Mouse (Mus musculus): ENCODE results near the gene F2rl2. TPM values are rescaled to one million over a fixed set of nuclear protein-coding genes. Genes with fewer than 3 reads are reported as not detected.

F2rl2 gene
- polyA plus RNA-seq, 1 experiment from 2014 or later: 0.43 TPM

DNA sequence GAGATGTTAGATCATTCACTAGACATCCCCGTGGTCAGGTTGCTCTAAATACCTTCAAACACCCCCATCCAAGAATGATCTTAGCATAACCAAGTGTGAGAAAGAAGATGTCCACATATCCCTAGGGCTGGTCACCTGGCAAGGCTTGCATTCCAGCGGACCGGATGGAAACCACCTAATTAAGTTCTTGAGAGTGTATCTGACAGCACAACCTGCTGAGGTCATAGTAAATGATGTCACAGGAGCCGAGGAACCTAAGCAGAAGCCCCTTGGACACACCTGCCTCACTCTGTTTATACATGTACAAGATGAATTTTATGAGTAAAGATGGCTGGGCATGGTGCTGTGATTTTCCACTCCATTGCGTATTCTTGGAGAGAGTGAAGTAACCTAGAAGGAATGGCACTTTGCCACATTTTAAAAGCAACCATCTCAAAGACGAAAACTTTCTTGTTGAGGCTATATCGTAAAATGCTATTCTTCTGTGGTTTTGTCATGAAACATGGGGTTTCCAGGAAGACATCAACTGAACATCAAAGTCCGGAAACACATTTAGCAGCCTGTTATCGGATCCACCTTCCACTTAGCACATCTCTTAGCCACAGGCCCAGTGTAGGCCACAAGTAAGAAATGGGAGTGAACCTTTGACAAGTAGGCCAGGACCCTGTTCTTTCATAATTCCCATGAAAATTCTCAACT, 16.1 kb downstream of the F2rl2 start:
- Histone ChIP-seq H3K27ac (replicated peaks; ENCODE audit: low read depth, low read length) (no peak overlapping the region), H3K9ac (ENCODE audit: low read depth, low read length) (no peak overlapping the region), H3K4me1 (ENCODE audit: control insufficient read depth, insufficient read depth, low read length) (no peaks in the 10 kb centered on the region), H3K4me3 (ENCODE audit: low read depth, low read length) (no peak overlapping the region), H3K36me3 (ENCODE audit: control insufficient read depth, insufficient read depth, low read length) (peaks cover 1% of the 10 kb centered on the region; the same call in 1 of the 2 replicates), H3K4me2 (ENCODE audit: low read depth, low read length) (no peak overlapping the region), H3K27me3 (replicated peaks; ENCODE audit: control insufficient read depth, insufficient read depth, low read length) (no peaks in the 10 kb centered on the region), H3K9me3 (ENCODE audit: control insufficient read depth, low read length) (no peaks in the 10 kb centered on the region)
- DNase-seq (ENCODE audit: low spot score) (no peak), ATAC-seq (ENCODE audit: low read depth) (no peak)
- WGBS: 85% methylated on average over 9 of the region's 9 CpGs

DNA sequence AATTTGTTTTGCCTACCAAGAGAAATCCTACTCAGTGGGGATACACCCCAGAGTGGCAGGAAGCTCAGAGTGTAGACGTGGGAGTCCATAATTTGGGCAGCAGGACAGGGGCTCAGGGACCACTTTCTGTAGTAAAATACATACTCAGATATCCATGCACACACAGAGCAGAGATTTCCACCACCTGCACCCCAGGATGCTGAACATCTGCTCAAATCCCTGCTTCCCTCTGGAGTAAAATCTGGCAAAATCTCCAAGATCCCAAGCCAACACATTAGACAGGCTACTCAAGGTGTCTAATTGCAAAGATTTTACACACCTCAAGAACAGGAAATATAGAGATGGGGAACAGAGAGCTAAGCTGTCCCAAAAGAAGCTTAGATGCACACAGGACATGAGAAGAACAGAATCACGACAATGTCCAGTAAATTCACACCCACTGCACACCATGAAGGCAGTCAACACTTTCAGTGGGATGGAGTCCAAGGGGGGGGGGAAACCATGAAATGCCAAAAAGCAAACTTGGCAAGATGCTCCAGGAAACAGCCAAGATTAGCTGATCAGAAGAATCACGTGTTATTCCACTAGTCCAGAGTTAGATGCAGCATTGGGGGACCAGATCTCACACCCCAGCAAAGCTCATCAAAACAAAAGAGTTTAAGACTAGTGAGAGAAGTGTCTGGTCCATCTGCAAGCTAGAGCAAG, 17.8 kb downstream of the F2rl2 start:
- WGBS: 62% methylated on average over 3 of the region's 3 CpGs
- H3K9me3 ChIP-seq (ENCODE audit: control insufficient read depth, low read length): no peaks in the 10 kb centered on the region
- no peaks in the 10 kb centered on the region for H3K4me1 ChIP-seq (ENCODE audit: control insufficient read depth, insufficient read depth, low read length)
- no peak overlapping the region for H3K9ac ChIP-seq (ENCODE audit: low read depth, low read length)
- H3K36me3 ChIP-seq (ENCODE audit: control insufficient read depth, insufficient read depth, low read length): no peaks in the 10 kb centered on the region
- ATAC-seq (ENCODE audit: low read depth): peak; percentile 63
- H3K27ac ChIP-seq (replicated peaks; ENCODE audit: low read depth, low read length): no peak overlapping the region; the same call in 1 of the 2 replicates
- H3K27me3 ChIP-seq (replicated peaks; ENCODE audit: control insufficient read depth, insufficient read depth, low read length): no peaks in the 10 kb centered on the region
- H3K4me2 ChIP-seq (ENCODE audit: low read depth, low read length): no peak overlapping the region
- DNase-seq (ENCODE audit: low spot score): peak; percentile 44
- H3K4me3 ChIP-seq (ENCODE audit: low read depth, low read length): no peak overlapping the region

DNA sequence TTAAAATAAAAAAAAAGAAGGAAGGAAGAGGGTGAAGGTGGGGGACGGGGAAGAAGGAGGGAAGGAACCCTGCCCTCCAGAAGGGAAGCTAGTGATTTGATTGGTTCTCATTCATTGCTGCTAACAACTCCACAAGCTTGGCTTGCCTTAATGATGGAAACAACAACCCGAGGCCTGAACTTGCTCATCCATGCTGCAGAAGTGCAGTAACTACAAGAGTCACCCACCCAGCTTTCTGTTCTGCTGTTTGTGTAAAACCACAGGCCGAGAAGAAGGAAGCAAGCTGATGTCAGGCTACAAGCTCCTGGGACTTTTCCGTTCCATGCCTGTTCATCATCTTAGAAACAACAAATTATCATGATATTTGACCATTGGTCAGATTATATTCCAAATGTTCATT, 18.7 kb downstream of the F2rl2 start:
- ATAC-seq (ENCODE audit: low read depth): no peak
- 65% methylated on average over 4 of the region's 4 CpGs for whole genome bisulfite sequencing
- no peaks in the 10 kb centered on the region for H3K4me1 ChIP-seq (ENCODE audit: control insufficient read depth, insufficient read depth, low read length)

DNA sequence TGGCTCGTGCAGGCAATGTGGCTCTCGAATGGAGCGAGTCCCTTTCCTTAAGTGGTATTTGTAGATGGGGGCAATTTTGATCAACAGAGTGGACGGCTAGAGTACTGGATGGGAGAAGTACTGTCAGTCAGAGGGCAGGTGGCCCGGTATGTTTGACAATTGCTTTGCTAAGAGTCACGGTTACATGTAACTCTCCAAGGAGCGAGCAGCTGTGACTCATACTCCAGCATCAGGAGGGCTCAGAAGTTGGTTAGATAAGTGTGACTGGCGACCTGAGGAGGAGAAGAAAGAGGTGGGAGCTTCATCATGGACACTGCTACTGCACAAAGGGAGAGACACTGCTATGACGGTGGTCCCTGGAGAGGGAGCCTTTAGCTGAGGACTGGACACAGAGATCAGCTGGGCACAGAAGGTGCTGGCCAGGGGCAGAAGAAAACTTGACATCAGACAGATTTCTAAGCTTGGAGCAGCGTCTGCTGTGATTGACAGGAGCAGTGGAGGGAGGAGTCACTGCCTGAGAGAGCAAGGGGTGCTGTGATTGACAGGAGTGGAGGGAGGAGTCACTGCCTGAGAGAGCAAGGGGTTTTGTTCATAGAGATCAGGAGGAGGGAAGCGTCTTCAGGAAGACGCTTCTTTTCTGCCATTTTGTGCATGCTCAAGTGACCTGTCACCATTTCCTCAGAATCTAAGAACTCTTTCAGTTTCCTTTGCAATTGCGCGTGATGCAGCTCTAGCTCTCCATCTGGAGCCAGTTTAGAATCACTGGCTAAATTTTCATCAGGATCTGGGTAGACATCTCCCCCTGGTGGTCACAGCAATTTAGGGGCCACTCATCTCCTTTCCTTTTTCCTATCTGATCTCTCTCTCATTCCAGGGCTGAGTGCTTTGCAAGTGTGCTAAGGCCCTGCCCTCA, 22.9 kb downstream of the F2rl2 start:
- H3K27me3 ChIP-seq (replicated peaks; ENCODE audit: control insufficient read depth, insufficient read depth, low read length): no peaks in the 10 kb centered on the region
- H3K9me3 ChIP-seq (ENCODE audit: control insufficient read depth, low read length): no peaks in the 10 kb centered on the region
- H3K27ac ChIP-seq (replicated peaks; ENCODE audit: low read depth, low read length): no peak overlapping the region
- H3K4me2 ChIP-seq (ENCODE audit: low read depth, low read length): peak overlapping the region; percentile 25
- peak overlapping the region; percentile 7; the same call in 1 of the 2 replicates for H3K4me3 ChIP-seq (ENCODE audit: low read depth, low read length)
- peak; percentile 86 for DNase-seq (ENCODE audit: low spot score)
- ATAC-seq (ENCODE audit: low read depth): peak; percentile 72
- no peaks in the 10 kb centered on the region for H3K4me1 ChIP-seq (ENCODE audit: control insufficient read depth, insufficient read depth, low read length)
- 56% methylated on average over 14 of the region's 14 CpGs for WGBS
- no peak overlapping the region for H3K9ac ChIP-seq (ENCODE audit: low read depth, low read length)
- H3K36me3 ChIP-seq (ENCODE audit: control insufficient read depth, insufficient read depth, low read length): no peaks in the 10 kb centered on the region

More for the DNA sequence above, 18.7 kb downstream of the F2rl2 start:
- H3K9ac ChIP-seq (ENCODE audit: low read depth, low read length): no peak overlapping the region
- H3K36me3 ChIP-seq (ENCODE audit: control insufficient read depth, insufficient read depth, low read length): no peaks in the 10 kb centered on the region
- H3K9me3 ChIP-seq (ENCODE audit: control insufficient read depth, low read length): no peaks in the 10 kb centered on the region
- no peak overlapping the region for H3K4me2 ChIP-seq (ENCODE audit: low read depth, low read length)
- no peak overlapping the region for H3K4me3 ChIP-seq (ENCODE audit: low read depth, low read length)
- no peak overlapping the region for H3K27ac ChIP-seq (replicated peaks; ENCODE audit: low read depth, low read length)
- no peaks in the 10 kb centered on the region for H3K27me3 ChIP-seq (replicated peaks; ENCODE audit: control insufficient read depth, insufficient read depth, low read length)
- no peak for DNase-seq (ENCODE audit: low spot score)

DNA sequence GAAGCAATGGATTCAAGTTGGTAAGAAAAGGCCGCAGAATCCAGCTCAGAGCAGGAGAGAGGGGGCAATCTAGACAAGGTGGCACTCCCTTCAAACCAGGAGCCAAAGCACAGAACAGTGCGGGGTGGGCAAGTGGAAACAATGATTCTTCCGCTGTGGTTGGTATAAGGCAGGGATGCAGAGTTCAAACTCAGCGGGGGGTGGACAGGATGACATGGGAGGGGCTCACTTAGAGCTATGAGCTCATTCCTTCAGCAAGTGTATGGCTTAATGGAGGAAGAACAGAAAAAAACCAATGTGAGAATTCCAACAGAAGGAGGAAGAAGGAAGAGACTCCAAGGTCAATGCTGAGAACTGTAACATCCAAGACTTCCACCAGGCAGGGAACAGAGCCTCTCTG, 33.8 kb downstream of the F2rl2 start:
- no peak overlapping the region for H3K4me3 ChIP-seq (ENCODE audit: low read depth, low read length)
- no peak overlapping the region for H3K4me2 ChIP-seq (ENCODE audit: low read depth, low read length)
- 94% methylated on average over 4 of the region's 4 CpGs for WGBS
- no peaks in the 10 kb centered on the region for H3K27me3 ChIP-seq (replicated peaks; ENCODE audit: control insufficient read depth, insufficient read depth, low read length)
- H3K36me3 ChIP-seq (ENCODE audit: control insufficient read depth, insufficient read depth, low read length): peaks cover 13% of the 10 kb centered on the region; the same call in 1 of the 2 replicates
- ATAC-seq (ENCODE audit: low read depth) (no peak), DNase-seq (ENCODE audit: low spot score) (no peak)
- no peak overlapping the region for H3K9ac ChIP-seq (ENCODE audit: low read depth, low read length)
- H3K4me1 ChIP-seq (ENCODE audit: control insufficient read depth, insufficient read depth, low read length): no peaks in the 10 kb centered on the region
- H3K9me3 ChIP-seq (ENCODE audit: control insufficient read depth, low read length): no peaks in the 10 kb centered on the region
- no peak overlapping the region for H3K27ac ChIP-seq (replicated peaks; ENCODE audit: low read depth, low read length)

DNA sequence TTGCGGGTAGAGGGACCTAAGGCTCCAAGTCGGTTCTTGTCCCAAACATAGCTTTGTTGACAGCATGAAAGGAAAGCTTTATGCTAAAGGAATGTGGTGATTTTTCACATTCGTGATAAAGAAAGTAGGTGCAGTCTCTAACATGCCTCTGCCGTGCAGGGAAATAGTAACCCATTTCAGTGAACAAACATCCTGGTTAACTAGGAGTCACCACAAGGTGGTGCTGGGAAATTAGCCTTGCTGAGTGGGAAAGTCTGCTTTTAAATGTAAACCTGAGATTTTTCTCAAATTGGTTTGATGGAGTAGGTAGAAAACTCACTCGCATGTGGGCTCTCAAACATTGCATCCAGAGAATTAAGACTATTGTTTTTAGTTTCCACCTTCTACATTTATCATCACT, 43.0 kb downstream of the F2rl2 start:
- Histone ChIP-seq H3K36me3 (ENCODE audit: control insufficient read depth, insufficient read depth, low read length) (no peaks in the 10 kb centered on the region), H3K4me1 (ENCODE audit: control insufficient read depth, insufficient read depth, low read length) (peaks cover 24% of the 10 kb centered on the region), H3K27me3 (replicated peaks; ENCODE audit: control insufficient read depth, insufficient read depth, low read length) (no peaks in the 10 kb centered on the region), H3K27ac (replicated peaks; ENCODE audit: low read depth, low read length) (no peak overlapping the region), H3K4me3 (ENCODE audit: low read depth, low read length) (no peak overlapping the region), H3K9me3 (ENCODE audit: control insufficient read depth, low read length) (no peaks in the 10 kb centered on the region), H3K9ac (ENCODE audit: low read depth, low read length) (no peak overlapping the region), H3K4me2 (ENCODE audit: low read depth, low read length) (no peak overlapping the region)
- 56% methylated on average over 5 of the region's 5 CpGs for WGBS
- no peak for ATAC-seq (ENCODE audit: low read depth)
- DNase-seq (ENCODE audit: low spot score): peak; percentile 50

DNA sequence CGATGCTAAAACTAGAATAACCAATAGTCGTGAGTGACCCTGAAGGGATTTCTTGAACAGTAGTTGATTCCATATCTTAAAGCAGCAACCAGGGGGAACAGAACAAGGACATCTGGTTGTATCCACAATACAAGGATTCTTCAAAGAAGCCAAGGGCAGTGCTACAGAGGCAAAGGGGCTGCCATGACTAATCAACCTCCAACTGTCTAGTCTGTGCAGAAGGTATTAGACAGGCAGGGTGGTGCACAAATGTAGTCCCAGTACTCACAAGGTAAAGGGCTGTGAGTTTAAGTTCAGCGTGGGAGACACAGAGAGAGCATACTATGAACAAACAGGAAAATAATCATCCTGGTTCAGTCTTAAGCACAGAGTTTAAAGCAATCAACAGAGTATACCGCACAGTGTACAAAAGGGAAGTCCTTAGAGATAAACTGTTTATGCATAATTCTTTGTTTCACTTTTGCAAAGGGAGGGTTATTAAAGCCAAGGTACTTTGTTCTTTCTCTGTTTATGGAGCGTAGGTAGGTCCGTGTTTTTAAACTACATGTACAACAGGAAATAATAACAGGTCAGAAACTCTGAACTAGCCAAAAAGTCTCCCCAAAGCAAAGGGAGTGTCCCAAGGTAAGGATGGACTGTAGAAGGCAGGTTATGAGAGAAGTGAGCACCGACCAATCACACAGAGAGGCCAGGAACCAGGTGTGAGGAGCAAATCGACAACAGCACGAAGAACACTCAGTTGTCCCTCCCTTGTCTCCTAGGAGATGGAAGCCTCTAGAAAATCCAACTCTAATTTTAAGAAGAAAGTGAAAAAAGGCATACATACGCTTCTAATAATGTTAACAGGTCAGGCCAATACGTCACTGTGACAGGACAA, 45.4 kb downstream of the F2rl2 start:
- Histone ChIP-seq H3K4me1 (ENCODE audit: control insufficient read depth, insufficient read depth, low read length) (peaks cover 39% of the 10 kb centered on the region), H3K27me3 (replicated peaks; ENCODE audit: control insufficient read depth, insufficient read depth, low read length) (no peaks in the 10 kb centered on the region), H3K36me3 (ENCODE audit: control insufficient read depth, insufficient read depth, low read length) (no peaks in the 10 kb centered on the region), H3K9ac (ENCODE audit: low read depth, low read length) (no peak overlapping the region), H3K9me3 (ENCODE audit: control insufficient read depth, low read length) (no peaks in the 10 kb centered on the region), H3K4me3 (ENCODE audit: low read depth, low read length) (no peak overlapping the region), H3K27ac (replicated peaks; ENCODE audit: low read depth, low read length) (peak overlapping the region; percentile 82; the same call in 1 of the 2 replicates), H3K4me2 (ENCODE audit: low read depth, low read length) (no peak overlapping the region)
- WGBS: 86% methylated on average over 11 of the region's 11 CpGs
- ATAC-seq (ENCODE audit: low read depth) (no peak), DNase-seq (ENCODE audit: low spot score) (no peak)
